Mouse (Mus musculus) cerebellum, postnatal 36 days (tissue): ENCODE data around the gene Raver2.

Experiments used
- DNase-seq, 2 experiments: peaks; one replicate each; pipeline ENCODE4 v3.0.0; 2021 to 2022; ENCODE audit warnings: mixed read lengths in 2 of 2

The Raver2 gene

DNA sequence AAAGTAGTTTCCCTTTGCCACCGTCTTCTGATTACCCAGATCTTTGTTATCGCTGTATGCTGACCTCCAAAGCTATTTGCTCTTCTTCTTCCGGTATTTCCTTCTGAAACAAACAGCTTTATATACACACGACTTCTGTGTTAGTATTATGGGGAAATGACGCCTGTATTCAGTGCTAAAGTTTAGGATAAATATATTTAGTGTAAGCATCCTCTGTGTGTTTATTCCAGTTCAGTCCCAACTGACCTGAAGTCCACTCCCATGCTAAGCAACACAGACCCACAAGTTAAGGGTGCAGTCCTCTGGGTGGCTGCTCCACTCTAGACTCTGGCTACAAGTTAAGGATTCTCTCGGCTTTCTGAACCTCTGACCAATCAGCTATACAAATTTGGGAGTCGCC lies 52.2 kb downstream of the Raver2 start:
- DNase-seq, result no peak

DNA sequence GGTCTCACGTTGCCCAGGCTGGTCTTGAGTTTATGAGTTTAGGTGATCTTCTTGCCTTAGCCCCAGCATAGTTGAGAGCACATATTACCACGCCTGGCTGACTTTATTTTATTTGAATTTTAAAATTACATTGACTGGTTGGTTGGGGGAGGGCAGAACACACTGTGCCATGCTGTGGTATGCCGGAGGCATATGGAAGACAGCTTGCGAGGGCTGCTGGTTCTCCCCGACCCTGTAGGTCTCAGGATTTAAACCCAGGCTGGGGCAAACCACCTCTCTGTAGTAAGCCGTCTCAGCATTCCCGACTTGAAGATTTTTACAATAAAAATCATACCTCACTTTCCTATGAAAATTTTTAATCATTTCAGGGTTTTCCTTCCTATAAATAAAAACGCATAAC lies 66.2 kb downstream of the Raver2 start:
- no peak for DNase-seq

DNA sequence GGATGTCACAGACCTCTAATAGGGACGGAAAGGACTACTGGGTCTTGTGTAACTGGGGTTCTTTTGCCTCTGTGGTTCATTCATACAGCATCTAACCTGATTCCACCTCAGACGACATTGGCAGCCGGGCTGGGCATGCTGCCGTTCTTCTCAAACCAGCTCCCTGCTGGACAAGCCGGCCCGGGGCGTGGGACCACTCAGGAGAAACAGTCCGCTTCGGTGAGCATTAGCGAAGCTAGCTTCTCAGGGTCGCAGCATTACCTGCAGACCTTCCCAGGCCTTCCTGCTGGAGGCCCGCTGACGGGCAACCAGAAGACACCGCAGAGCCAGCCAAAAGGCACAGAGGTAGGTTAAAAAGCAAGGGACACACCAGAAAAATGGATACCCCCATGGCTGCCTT lies 67.1 kb downstream of the Raver2 start:
- no peak for DNase-seq

DNA sequence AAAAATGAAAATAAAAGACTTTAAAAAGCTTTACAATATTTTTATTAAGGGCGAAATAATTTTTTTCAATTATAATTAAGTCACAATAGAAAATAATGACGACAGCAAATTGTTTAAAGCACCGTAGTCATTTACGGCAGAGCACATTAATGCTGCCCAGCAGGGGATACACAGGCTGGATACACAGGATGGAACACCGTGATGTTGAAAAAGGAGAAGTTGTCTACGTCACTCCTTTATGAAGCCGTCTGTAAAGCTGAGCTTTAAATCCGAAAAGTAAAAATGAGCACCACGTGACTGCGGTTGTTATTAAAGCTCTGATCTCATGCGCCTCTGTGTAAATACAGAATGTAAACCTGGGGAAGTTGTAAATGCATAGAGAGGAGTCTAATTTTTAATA lies 69.2 kb downstream of the Raver2 start:
- no peak for DNase-seq

DNA sequence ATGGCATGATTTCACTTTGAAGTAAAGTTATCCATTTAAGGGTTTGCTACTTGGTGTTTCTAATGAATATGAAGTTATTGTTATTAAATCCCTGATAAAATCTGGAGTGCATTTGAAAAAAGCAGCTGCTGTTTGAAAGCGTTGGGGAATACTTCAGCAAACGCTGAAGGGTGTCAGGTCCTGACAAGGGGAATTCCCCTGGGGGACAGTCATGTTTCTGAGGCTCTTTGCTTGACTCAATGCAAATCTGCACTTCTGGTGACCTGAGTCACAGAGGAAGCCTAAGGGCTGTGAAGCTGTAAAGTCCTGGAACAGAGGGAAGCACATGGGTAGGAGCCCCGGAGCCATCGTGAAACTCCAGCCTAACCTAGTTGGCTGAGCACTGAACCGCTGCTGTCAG lies 73.0 kb downstream of the Raver2 start:
- DNase-seq, result no peak

DNA sequence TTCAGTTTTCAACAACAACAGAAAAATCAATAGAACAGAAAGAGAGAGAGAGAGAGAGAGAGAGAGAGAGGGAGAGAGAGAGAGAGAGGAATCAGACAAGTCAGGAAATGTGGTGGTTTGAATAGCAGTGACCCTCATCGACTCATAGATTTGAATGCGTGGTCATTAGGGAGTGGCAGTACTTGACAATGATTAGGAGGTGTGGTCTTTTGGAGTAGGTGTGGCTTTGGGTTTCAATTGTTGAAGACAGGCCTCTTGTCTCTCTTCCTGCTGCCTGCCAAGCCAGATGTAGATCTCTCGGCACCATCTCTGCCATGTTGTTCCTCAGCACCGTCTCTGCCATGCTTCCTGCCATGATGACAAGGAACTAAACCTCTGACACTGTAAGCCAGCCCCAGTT lies 75.1 kb downstream of the Raver2 start:
- DNase-seq, result no peak

DNA sequence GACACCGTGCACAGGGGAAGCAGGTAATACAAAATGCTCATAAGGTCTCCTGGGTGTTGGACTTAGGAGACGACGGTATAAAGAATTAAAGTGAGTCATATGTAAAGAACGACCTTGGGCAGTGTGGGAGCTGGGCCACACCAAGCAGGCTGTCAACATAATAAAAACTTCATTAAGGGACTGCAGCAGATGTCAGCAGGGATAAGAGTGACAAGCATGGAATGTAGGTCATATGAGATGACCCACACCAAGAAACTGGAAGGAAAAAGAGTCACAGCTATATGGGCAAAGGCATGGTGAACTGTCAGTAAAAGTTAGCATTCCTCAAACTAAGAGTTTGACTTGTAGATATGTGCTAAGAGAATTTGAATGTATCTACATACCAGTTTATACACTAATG lies 75.6 kb downstream of the Raver2 start:
- DNase-seq, result no peak

DNA sequence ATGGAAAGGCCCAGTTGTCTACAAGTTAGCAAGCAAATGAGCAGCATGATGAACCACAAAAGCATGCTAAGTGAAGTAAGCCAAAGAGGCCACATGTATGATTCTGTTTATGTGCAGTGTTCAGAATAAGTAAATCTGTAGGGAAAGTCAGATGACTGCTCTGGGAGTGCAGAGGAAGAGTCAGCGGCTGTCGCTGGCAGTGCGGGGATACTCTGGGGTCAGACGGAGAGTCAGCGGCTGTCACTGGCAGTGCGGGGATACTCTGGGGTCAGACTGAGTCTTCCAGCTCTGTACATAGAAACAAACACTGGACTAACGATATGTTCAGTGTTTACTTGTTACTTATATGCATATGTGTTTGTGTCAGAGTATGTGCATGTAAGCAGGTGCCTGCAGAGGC lies 76.0 kb downstream of the Raver2 start:
- no peak for DNase-seq

DNA sequence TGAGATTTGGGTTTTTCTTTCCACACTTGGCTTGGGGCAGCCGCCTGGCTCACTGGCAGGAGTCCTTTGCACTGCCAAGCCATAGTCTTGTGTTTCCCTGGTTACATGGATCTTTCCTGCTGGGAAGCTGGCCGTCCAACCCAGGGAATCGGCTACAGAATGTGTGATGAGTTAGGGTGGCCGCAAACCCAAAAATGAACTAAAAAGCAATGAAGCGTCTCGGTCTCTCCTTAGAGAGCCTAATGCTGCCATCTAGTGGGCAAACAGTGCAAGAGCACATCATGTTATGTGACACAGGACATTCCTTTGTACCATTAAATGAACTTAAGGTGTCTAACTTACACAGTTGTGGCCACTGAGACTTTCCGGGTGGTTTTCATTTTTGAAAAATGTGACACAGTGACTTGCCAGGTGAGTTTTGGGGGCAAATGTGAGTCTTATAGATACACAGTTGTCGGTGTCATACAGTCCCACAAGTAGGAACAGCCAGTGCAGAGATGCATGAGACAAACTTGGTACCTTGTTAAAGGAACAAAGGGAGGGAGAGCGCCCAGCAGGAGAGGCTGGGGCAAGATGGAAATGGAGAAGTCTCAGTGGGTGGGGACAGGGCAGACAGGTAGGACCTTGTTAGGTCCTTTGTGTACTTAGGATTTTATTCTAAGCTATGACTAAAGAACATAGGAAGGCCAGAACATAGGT lies 77.4 kb downstream of the Raver2 start:
- peak; percentile 77 to 82 for DNase-seq

DNA sequence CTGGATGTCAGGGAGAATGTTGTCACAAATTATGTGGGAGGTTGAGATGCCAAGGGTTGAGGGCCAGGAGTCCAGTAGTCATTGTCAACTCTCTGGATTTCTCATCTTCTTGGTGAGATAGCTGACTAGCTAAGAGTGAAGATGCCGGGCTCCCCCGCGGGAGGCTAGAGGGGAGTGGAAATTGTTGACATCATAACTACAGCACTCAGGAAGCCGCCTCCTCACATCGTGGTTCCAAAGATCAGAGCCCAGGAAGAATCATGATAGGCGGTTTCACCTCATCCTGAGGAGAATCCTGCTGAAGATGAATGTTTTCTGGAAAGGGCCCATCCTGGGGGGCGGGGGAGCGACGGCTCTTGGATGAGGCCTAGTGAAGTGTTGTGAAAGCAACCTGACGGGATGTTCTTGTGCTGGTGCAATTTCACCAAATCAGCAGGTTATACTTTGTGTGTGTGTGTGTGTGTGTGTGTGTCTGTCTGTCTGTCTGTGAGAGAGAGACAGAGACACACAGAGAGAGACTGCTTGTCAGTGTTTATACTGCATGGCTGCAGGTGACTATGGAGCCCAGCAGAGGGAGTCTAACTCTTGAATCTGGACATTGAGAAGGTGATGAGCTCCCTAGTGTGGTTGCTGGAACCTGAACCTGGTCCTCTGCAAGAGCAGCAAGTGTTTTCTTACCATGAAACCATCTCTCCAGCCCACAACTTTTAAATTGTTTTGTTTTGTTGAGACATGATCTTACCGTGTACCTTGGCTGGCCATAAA lies 78.3 kb downstream of the Raver2 start:
- DNase-seq, result no peak

DNA sequence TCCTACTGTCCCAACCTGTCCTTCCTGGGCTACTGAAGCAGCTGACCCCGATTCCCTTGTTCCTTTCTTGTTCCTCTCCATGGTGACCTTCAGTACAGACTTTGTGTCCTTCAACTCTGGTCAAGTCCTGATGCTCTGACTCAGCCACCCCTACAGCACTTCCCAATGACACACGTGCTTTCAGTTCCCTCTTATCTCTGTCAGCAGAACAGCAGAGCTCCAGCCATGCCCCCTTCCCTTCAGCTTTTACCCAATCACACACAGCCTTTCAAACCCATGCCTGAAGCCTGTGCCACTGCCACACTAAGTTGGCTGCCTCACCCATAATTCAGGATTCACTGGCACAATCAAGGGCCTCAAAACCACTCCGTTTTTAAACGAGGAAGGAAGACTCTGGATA lies 86.8 kb downstream of the Raver2 start:
- no peak for DNase-seq

DNA sequence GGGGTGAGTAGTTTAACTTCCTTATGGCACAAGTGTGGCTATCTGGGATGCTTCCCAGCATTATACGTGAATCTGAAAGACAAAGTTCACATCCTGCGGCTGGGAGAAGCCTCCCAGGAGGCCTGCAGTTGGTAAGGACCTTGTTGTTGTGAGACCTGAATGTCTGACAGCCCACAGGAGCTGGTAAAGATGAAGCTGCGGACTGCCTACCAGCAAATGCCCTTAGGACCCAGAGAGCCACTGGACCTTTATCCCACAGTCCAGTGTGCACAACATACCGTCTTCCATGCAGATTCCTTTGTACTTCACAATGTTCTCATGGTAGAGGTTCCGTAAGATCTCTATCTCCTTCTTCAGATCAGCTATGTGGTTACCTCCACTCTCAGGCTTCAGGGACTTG lies 88.7 kb downstream of the Raver2 start:
- DNase-seq, result no peak

DNA sequence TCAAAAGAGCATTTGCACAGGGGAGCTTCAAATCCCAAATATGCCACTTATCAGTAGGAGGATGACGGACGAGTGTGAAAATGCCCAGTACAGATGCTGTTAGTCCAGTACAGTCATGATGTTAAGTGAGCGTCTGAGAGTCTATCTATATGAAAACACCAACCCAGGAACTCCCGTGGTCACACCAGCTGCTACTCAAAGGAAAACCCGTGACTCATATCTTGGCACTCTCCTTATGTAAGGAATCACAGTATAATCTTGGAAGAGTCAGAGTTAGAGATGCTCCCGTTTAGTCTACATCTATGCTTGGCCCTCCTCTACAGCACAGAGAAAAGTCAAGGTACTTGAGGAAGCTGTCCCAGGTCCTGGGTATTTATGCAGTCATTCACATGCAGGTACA lies 89.5 kb downstream of the Raver2 start:
- peak; percentile 21 to 37 for DNase-seq

DNA sequence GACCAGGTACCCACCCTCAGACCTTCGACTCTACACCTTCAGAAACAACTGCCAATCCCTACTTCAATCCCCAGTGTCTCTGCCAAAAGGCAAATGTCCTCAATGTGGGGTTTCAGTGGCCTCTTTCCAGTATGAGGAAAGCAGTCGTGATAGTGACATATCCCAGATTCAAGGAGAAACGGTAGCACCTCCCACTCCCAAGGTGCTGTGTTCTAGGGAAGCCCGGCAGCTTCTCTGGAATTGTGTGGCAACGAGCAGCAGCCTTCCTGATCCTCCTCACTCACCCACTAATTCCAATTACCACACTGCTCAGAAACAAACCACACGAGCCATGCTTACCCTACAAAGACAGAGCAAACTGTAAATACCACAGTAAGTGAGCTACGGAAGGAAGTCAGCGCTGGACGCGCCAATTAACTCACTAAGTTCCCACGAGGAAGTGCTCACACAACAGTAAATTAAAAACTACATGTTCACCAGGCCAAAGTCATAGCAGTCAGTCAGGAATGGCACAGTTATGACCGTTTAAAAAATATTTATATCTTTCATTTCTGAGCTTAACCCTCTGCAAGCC lies 90.5 kb downstream of the Raver2 start:
- no peak for DNase-seq

DNA sequence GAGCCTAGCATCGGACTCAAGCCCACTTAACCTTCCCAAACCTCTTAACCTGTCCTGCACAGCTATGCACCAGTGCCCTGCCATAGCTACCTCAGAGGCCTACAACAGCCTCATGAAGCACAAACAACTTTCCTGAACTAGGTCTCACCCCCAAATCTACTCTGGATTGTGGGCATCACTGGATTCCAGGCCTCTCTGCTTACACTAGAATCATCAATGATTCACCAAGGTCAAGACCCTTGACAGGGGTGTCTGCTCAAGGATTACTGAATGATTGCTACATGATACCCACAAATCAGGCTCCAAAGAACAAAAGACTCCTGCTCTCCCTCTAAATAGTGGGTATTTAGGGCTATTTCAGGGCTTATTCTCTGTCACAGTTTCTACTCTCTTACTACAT lies 92.0 kb downstream of the Raver2 start:
- DNase-seq, result no peak

DNA sequence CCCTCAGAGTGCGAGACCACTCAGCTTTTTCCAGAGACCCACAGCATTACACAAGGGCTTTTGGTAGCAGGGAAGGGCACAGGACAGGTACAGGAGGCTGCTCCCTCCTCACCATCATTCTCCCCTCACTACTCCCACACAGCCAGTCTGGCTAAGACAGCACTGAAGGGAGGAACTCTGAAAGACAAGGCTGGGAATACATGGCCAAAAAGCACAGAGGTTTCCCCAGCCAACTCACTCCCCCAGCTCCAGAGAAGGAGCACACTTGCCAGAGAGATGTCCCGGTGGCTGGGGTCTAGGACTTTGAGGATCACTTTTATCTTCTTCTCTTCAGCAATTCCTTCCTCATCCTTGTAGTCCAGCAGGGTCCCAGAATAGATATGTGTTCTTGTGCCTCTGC lies 95.4 kb downstream of the Raver2 start:
- DNase-seq, result no peak

DNA sequence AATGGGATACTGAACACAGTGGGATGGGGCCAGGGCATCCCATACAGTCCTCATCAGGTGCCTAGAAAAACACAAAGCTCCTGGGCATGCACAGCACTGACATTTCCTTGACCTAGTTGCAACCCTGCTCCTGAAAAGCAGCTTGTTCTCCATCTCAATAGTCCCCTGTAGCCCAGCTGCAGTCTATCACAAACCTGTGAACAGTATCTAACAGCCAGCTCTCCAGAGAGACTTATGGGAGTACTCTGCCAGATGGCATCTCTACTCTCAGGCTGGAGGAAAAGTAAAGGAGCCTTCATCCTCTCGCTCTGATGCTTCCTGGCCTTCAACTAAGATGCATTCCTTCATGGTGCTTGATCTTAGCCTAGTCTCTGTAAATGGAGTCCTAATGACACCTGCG lies 95.9 kb downstream of the Raver2 start:
- no peak for DNase-seq

DNA sequence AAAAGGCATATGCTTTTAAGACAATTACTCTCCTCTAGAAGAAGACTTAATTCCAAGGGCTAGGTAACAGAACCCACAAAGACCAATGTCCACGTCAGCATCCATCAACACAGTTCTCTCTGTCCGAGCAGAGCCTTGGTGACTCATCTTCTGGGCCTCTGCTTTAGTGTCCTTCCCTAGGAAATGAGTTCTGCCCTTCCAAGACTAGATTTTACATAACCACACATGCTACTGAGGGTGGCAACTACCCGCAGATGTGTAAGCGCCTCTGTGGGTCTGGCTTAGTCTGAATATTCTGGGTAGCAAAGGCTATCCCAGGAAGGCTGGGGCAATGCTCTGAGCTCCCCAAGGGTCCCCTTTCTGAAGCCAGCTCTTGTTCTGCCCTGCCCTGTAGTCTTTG lies 97.0 kb downstream of the Raver2 start:
- no peak for DNase-seq

DNA sequence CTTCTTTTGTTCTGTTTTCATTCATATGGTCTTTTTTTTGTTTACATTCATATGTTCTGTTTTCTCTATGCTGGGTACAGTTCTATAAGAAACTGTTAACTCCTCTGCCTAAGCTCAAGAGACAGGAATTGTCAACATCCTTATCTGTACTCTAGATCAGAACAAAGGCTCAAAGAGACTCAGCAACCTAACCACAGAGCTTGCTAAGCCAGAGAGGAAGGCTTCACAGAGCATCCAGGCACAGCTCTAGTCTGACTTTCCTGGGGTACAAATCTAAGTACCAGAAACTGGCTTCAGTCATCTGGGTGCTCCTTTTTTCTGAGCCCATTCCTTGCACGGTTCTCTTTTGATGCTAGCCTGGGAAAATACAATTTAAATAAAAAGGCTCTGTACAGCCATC lies 99.0 kb downstream of the Raver2 start:
- DNase-seq, result no peak

DNA sequence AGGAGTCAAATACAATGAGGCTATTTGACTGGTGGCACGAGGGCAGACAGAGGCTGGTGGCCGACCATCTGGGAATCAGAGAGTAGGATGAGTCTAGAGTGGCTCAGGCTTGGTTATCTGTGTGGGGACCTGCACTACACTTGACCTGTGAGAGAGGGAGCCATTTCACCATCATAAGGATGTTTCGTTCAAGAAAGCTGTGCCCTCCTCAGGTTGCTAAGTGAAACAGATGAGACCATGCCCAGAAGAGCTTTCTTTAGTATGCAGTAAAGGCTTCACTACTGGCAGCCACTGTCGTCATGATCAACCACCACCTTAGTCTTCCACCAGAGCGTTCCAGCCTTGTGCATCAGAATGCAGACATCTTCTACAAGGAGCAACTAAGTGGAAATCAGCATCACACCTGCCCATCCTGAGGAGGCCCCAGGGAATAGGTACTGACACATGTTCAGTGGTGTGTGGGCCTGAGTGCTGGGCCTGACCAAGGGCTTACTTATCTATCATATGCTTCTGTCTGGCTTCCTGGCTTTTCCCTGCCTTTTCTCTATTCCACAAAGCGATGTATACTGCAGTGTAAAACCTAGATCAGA lies 99.5 kb downstream of the Raver2 start:
- DNase-seq, result peak; percentile 42 to 58

DNA sequence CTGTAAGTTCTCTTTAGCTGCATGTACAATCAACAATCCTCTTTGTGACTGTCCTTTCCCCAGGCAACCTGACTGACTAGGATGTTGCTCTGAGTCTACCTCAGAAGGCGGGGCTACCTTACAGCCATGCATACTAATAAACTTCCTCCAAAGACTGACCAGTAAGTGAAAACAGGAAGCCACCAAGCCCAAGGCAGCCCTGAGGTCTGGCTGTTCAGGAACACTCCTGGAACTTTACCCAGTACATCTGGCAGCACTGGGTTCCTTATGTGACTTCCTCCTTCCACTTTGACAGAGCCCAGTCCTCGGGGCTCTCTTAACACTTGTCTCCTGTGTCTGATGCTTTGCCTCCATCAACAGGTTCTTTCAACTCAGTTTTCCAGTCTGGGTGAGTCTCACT lies 104.0 kb downstream of the Raver2 start:
- no peak for DNase-seq

DNA sequence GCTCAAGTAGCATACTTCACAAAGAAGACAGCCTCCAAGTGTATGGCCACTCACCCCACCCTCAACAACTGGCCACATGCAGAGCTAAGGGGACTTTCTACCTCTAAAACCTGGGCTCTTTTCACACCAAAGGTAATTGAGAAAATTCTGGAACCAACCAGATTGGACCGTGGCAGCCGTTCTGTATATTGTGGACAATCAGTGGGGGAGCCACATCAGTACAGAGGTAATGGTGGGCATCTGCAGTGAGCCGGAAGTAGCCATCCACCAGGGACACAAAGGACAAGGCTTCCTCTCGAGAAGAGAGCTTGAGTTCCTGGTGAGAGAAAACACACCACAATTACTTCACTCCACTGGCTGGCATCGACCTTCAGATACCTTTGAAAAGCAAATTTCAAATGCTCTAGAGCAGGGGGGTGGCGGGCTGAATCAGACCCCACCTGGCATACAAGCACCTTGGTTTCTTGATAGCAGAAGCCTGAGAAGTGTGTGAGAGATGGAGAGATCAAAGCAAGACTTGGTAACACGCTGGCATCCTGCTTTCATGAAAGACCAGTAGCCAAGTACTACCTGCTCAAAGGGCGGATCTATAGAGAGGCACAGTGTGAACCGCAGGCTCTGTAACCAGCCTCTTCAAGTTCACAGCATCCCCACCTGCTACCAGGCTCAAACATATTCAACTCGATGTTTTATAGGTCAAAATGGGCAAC lies 106.3 kb downstream of the Raver2 start:
- DNase-seq, result no peak

DNA sequence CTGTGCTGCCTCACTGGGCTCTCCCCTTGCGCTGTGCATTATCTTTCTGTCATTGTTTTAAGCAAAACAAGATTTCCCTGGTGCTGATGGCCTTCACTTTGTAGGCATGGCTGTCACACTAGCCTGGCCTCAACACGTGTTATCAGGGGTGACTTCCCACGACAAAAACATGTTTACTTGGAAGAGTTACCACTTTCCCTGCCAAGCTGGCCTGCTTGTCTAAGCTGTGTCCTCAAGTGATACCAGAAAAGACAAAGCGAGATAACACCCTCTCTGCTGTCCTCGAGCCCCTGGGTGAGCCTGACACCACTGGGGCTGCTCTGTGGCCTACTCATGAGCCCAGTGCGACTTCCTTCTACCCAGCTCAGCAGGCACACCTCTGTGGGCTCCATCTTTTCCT lies 107.3 kb downstream of the Raver2 start:
- DNase-seq, result no peak
